Mouse (Mus musculus) mesoderm, embryonic 11.5 days (tissue): ENCODE measurements at regions not wholly inside any gene's neighbourhood (a gene's known extent, or its start where the extent isn't known, plus 50 kb on each side); places are given as distances from the start of the nearest gene placed in this dataset.

ENCODE experiments used
- DNase-seq: peaks from one replicate; pipeline ENCODE4 v3.0.0-alpha.2; 2012; ENCODE audit warnings: low read depth, low spot score

DNA sequence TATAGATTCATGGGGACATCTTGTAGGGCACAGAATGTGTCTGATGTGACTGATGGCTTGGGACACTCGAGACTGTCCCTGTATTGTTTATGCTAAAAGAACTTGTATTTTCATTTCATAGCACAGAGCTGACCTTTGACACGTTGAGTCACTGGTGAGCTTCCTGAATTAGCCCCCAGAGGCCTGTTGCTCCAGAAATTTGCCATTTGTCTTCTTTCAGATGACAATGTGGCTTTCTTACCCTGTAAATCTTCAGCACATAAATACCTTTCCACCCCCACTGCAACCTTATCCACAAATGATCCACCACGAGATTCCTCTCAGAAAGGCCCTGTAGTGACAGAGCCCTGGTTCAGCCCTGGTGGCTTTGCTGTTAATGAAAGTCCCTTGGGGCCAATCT, 335.5 kb upstream of the Zfp637 start:
- DNase-seq, result peak; percentile 87

DNA sequence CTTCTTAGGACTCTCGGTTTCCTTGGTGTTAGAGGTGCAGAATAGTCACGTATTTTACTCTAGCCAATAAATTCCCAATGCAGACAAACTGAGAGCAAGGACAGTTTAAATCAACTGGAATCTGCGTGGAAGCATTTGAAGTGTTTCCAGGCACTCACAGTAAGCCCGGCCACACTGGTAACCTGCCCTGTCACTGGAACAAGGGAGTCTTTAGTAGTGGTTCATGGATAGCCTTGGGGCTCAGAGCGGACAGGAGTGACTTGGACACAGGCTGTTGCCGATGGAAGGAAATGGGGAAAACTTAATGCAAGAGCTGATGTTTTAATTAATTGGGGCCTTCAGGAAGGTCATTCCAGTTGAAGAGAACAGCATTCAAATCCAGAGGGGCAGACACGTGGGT, 334.4 kb upstream of the Zfp637 start:
- no peak for DNase-seq

DNA sequence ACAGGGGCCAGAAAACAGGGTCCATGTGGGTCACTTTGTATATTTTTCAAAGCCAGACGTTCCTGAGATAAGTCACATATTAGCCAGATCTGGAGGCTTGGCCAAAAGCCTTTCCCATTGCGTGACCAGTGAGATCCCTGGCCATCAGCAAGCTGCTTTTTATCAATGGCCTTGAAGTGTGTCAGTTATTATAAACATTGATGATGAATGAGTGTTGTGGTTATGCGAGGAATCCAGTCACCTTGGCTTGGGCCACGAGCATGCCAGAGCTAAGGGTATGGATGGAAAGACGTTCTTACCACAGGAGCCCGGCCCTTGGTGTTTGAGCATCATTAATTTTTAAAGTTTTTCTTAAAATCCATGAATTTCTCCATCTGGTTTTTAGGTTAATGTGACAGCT, 332.1 kb upstream of the Zfp637 start:
- peak; percentile 37 for DNase-seq

DNA sequence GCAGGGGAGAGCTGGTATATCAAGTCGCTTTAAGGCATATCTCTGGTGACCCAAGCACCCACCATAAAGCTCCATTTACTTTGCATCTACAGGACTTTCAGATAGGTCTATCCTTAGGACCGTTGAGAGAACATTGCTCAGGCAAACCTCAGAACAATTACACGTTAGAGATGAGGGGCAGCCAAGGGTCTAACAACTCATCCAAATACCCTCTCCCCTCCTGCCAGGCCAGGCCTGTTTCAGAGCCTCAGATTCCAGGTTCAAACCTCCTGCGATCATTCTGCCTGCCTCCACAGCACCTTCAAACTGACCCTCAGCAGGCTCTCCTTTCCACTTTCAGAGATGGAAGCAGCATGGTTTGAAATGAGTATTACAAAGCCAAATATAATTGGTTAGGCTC, 331.0 kb upstream of the Zfp637 start:
- DNase-seq, result no peak

DNA sequence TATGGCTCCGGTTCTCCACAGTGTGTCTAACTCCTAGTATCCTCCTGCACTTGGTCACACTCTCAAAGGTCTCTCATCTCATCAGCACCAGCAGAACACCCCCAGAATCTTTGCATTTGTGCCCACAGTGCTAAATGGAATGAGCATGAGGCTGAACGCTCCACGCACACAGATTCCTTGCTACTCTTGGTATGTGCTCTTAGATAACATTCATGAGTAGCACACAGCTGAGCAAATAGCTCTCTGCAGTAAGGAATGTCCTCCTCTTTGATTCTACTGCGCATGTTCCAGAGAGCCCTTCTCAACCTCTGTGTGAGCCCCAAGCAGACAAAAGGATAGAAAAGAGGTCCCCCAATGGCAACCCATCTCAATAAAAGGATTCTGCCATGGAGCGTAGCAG, 326.1 kb upstream of the Zfp637 start:
- DNase-seq, result no peak

DNA sequence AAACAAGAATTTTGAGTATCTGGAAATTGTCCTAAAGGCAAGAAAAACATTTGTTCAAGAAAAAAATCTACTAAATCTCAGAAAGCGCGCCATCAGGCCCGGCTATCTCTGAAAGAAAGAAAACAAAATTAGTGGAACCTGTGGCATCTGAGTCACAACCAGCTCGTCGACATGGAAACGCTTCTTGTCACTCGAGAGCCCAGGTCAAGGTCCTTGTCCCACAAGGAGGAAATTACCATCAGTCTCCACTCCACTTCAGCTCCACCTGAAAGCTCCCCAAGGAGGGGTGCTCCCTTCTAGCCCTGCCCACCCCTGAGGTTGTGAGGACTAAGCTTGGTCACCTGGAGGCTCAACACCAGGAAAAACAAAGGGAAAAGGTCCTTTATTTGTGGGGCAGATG, 324.1 kb upstream of the Zfp637 start:
- DNase-seq, result no peak

DNA sequence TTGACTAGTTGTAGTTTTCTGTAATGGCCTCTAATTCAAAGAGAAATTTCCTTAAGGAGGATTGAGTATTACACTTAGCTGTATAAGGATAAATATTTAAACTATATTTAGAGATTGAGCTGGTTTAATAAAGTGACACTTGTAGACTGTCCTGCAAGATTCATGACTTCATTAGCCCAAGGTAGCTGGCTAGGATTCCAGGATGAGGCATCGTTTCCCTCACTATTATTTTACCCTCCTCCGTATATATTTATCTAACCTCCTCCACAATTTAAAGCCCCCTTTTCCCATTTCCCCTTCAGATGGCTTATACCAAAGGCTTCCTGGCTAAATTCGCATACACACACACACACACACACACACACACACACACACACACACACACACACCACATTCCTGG, 322.0 kb upstream of the Zfp637 start:
- no peak for DNase-seq

DNA sequence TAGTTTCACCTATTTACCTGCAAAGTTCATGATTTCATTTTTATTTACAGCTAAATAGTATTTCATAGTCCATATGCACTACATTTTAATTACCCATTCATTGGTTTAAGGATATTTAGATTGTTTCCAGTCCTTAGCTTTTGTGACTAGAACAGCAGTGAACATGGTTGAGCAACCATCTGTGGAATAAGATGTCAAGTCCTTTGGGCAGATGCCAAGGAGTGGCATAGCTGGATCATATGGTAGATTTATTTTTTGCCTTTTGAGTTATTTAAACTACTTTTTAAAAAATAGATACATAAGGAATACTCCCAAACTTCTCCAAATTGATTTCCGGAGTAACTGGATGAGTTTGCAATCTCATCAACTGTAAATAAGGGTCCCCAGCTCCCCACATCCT, 321.5 kb upstream of the Zfp637 start:
- no peak for DNase-seq

DNA sequence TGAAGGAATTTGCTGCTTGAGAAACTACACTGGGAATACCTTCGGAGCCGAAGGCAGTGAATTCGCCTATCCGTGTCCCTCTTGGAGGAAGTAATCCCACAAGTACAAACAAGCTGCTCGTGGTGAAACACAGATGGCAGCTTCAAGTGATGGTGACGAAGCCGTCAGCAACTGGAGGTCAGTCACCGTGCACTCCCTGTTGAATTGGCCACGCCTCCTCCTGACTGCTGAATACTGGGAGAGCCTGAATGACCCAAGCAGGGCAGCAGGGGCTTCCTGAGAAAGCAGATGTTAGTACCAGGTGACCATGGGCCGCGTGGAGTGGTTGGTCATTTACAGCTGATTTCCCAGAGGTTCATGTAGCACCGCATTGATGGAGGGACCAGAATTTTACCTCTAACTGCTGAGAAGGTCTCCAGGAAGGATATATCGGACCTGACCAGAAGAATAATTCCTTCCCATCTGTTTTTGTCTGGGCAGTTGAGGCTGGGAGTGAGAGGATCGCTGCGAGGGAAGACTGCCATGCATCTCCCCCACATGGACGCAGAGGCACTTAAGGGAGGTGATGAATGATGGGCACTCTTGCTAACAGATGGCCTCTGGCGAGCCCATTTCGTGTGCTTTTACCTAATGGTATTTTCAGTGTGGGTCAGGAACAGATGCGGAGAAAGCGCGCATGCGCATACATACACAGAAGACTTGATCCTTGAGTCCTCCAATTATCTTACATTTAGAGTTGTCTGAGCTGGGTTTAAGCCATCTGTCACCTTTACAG, 314.6 kb upstream of the Zfp637 start:
- DNase-seq, result peak; percentile 71

DNA sequence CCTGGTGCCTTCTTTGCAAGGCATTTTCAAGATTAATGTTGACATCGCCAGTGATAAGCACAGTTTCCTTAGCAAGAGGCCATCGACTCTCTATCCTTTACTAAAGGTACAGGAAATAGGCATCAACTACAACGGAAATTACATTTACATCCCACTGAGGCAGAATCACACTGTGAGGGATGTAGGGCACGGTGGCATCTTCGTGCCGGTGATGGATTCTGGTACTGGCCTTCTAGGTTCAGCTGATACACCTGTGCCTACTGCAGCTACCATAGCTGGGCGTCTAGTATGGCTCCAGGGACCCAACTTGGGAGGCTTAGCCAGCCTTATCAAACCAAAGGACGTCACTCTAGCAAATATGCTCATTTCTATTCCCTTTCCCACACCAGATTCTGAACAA, 313.5 kb upstream of the Zfp637 start:
- DNase-seq, result no peak

DNA sequence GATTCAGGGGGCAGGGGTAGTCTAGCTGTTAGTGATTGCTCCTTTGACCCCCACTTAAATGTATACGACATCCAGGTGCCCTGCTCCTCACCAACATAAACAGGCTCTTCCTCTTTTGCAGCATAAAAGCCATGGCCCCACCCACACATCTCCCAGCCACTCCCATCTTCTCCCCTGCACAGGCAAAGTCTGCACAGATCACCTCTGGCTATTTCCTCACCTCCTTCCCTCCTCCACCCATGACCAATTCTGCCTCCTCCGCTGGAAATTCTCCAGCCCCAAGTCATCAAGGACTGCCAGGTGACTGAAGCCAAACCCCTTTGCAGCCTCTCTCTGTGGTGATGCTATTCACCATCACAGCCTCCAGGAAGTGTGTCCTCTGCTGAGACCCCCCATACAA, 306.8 kb upstream of the Zfp637 start:
- no peak for DNase-seq

DNA sequence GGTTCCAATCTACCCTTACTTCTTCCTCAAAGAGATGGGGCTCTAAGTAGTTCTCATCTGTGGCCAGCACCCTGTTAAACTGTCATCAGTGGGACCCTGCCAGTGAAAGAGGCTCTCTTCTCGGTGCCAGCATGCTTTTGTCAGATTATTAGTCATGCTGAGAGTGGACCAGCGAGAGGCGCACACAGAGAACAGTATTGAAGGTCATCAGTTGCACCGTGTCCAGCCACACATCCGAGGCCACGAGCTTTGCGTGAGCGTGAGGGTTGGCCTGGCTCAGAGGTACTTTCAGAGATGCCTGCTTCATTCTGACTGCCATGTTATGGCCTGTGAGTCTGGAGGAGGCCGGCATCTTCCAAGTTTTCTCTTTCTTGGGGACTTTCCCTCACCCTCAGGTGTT, 306.0 kb upstream of the Zfp637 start:
- no peak for DNase-seq

DNA sequence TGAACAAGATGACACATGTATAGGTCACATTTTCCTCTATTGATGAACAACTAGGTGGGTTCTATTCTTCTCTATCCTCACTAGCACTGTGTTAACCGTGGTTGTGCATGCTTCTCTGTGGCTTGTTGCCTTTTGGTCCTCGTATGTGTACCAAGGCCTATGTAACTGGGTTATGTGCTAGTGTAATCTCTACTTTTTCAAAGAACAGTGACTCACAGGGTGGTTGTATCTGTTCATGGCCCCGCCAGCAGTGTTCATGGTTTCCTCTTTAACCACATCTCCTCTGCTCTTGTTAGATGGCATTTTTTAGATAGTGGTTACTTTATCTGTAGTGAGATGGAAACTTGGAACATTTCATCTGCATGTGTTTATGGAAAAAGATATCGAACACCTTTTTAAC, 304.9 kb upstream of the Zfp637 start:
- no peak for DNase-seq

DNA sequence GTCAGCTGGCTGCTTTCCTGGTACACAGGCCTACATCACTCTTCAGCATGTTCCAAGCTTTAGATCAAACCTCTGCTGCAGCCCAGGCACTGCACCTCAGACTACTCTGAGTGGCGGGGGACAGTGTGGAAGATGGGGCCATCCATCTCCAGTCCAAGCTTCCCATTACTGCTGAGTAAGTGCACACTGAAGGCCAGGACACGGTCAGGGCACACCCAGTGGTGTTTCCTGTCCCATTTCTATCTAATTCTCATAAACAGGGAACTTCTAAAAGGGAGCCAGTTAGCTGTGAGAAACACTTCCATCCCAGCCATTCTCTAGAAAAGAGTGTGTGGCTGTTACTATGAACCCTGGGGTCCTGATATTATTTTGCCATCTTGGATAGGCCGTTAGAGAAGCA, 298.5 kb upstream of the Zfp637 start:
- no peak for DNase-seq

DNA sequence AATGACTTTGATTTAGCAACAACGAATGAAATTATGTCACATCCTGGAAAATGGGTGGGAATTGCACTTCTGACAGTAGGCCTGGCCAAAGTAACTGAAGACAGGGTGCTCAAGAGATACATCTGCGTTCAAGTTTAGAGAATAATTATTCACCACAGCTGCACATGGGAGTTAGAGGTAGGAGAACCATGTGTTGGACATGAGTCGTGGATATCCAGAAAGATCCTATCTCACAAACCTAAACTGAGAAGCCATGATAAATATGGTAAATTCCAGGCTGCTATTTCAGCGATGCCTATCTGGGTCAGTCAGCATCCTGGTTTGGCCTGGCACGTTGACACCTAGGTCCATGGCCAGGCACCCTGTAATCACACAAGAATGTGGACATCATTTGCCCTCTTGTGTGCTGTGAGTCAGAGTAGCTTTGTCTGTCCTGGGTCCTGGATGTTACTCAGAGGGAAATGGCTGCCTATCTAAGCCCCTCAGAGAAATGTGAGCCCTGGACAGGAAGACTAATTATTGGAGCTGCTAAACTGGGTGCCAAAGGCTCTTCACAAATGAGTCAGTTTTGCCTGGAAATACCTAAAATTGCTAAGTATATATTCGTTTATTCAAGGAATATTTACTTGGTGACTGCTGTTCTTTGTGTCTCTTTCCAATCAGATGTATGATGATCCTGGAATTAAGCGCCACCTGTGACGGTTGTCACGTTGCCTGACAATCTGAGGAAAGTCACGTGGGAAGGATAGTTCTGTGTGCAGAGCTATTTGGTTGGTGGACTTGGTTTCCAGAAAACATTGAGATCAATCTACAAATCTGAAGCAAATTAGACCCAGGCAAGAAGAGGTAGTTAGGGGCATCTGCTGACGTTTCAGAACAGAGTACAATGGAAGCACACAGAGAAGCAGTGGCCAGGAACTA, 296.4 kb upstream of the Zfp637 start:
- DNase-seq, result no peak

DNA sequence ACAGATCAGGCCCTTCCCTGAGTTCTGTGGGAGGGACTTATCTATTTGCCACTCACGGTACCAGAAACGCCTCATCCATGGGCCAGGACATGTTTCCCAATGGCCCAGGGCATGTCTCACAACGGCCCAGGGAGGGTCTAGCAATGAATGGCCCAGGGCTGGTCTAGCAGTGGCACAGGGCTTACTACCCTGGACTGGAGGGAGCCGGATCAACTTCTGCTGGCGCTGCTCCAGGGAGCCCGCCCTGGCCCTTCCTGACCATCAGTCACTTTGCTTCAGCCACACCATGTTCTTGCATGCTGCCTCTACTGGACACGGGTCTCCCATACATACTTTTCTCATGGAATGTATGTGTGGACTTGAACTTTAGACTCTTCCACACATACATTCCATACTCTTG, 290.1 kb upstream of the Zfp637 start:
- no peak for DNase-seq

DNA sequence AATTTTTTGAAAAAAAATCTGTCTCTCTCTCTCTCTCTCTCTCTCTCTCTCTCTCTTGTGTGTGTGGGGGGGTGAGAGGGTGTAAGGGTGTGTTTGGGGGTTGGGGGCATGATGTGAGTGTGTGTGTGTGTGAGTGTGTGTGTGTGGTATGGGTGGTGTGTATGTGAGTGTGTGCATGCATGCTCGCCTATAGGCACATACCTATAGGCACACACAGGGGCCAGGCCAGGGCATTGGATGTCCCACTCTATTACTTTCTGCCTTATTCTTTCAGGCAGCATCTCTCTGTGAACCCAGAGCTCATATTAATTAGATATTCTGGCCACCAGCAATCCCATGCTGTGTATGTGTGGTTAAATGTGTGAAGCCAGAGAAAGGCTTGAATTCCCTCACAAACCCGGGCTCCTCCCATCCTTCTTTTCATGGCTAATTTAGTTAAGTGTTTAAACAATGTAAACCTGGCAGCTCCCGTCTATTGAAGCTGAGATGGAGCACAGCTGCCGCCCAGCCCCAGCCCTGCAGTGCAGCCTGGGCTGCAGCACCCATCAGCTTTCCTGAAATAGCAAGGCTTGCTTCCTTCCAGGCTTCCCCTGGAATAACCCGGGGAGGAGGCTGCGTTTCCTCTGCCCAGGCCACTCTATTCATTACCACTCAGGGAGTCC, 288.8 kb upstream of the Zfp637 start:
- DNase-seq, result peak; percentile 63

DNA sequence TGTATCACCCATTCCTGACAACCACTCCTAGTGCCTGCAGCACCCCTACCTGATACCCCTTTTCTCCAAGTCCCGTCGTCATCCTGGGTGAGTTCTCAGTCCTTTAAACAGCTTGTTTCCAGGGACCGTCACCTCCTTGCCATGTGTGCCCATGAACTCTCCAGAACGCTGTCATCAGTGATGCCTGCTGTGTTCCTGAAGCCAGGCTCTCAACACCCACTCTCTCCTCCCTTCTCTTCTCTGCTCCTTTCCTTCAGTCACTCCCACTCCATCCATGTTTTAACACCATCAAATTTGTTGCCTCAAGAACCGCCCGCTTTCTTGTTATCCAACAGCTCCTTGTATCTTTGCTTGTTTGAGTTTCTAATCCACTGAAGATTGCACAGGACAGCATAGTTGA, 277.8 kb upstream of the Zfp637 start:
- no peak for DNase-seq

DNA sequence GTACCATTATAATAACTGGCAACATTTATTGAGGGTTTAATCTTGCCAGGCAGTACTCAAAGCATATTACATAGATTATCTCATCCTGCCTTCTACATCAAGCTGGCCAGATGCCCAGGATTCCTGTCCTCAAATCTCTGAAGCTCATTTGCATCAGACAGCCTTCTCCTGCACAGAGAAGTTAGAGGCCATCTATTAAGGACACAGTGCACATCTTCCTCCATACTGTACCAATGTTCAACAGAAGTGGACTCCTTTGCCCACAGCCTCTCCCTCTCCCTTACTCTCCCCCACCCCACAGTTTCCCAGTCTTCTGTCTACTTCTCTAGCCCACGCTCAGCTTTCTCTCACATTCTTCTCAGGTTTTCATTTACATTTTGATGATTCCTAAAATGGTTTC, 277.3 kb upstream of the Zfp637 start:
- DNase-seq, result no peak

DNA sequence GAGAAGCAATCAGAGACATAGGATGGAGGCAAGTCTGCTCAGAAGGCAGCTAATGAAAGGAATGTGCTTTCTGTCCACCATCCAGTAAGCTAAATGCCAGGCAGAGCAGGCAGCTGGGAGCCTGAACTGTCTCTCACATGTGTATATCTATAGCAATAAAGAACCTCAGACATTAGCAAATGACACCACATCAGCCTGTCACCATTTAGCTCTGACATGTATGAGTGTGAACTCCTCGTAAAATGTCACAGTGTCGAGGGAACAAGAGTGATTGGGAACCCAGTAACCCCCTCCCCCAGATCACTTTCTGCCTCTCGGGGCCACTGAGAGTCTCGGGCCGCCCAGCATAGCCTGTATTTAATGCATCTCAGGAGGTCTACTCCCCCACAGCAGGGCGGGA, 274.2 kb upstream of the Zfp637 start:
- DNase-seq, result peak; percentile 35

DNA sequence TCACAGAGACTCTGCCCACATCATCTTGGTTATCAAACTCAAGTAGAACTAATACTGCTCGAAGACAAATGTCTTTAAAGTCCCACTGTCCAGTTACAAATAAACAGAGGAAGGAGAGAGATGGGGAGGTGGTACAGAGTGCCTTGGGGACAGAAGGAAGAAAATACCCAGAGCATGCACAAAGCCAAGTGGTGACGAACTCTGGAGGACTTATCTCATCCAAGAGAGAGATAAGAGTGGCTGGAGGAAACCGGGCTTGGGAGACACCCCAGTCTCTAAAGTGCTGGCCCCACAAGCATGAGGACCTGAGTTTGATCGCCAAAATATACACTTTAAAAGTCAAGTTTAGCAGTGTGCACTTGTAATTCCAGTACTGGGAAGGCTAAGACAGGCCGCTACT, 273.3 kb upstream of the Zfp637 start:
- DNase-seq, result no peak

DNA sequence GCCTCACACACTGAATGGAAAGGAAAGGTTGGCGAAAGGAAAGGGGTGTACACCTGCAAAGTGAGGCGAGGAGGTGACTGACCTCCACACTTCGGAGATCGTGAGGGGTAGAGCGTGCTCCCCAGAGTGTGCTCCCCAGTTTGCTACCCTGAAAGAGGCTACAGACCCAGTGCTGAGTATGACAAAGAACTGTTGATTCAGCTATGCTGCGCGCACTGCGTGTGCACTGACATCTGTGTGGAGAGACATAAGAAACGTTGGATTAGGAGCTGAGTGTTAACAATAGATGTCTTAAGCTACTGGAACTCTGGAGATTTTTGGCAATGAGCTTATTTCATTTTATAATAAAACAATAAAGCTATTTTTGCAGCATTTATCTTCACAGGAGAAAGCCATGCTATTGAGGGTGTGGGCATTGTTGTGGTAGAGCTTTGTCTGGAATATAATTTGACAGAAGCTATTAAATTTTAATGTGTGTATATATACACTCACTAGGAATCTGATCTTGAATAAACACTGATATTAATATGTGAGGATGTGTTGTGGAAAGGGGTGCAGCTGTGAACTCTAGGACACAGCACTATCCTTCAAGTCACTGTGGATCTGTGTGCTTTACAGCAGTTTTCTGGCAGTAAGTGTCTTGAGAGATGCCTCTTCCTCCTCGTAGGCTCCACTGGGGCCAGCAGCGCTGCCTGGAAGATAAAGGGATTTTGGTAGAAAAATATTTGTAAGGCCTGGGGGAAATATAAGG, 271.2 kb upstream of the Zfp637 start:
- no peak for DNase-seq
